Mouse (Mus musculus): ENCODE results near the gene Cers3.

GRCm38 (mm10) chr7:66859220-66859619 lies 115.9 kb downstream of the Cers3 start:
- TF ChIP-seq EP300 (IDR thresholded peaks at IDR 0.05; ENCODE audit: insufficient read depth, low read depth, low read length) (no peak), CTCF (IDR thresholded peaks at IDR 0.05) (no peak), POLR2A (IDR thresholded peaks at IDR 0.05; ENCODE audit: insufficient read depth, low read depth, low read length) (no peak)

All from heart, adult 2 months (tissue).